Mouse (Mus musculus): ENCODE results near the gene Wipi2.

DNA sequence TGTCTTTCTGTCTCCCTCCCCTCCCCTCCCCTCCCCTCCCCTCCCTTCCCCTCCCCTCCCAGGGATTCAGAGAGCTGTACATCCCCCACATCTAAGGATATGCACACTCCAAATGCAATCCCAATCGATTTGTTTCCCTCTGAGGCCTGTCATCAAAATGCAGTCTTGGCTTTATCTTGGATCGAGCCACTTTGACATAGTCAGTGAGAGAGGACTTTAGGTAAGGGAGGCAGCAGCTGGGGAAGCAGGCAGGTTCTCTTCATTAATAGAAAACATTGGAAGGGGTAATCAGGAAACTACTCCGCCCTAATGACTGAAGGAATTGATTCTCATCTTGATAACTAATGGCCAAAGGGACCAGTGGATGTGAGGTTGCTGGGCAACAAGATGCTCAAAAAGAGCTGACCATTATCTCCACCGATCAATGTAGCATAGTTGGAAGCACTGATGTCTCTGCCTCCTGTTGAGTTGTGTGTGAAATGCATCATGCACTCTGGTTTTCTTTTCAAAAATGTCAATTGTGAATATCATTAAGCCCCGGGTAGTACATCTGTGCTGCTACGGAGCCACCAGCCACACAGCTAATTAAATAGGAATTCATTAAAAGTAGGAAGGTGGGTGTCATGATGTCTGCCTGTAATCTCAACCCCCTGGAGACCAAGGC is 36.4 kb upstream of the Wipi2 start:
- no peak for TF ChIP-seq POLR2A (IDR thresholded peaks at IDR 0.05; ENCODE audit: insufficient read depth, low read depth, low read length)
- no peak for TF ChIP-seq CTCF (IDR thresholded peaks at IDR 0.05; ENCODE audit: insufficient read depth, low read depth, low read length)

Measured in olfactory bulb, adult 2 months (tissue).